21 mouse cellular contexts compared by ENCODE assay signal in genomic region chr12:119291618-119292017, GRCm38 (mm10). TPM values are rescaled to one million over a fixed set of nuclear protein-coding genes. Genes with fewer than 3 reads are reported as not detected.
DNase-seq lines count a peak whose midpoint lies in the region; TF ChIP-seq lines count a peak whose summit lies in the region.
"Had no signal": no experiment of that assay in that cellular context is flagged by ENCODE, and none has a peak within 500 bp of the region (broad histone marks: within the 10 kb centered on the region; RNA-seq: fewer than 3 reads in every experiment).

No protein-coding gene starts in this region.

- intact Hi-C loops in left cerebral cortex, postnatal 14 days (cut with DNase I): no loop called here
- intact Hi-C loops in left cerebral cortex, adult 2 months (cut with DNase I): no loop called here

- no peak overlapping the region for H3K4me3 ChIP-seq in left cerebral cortex, adult 2 months
- H3K4me3 ChIP-seq: embryonic facial prominence, embryonic 10.5 days; embryonic facial prominence, embryonic 12.5 days; forebrain, embryonic 13.5 days; forebrain, embryonic 15.5 days had no signal

- DNase-seq in frontal cortex, adult 2 months (ENCODE audit: extremely low spot score in 1 of 2, low spot score in 1 of 2): peak; percentile 18 to 43
- DNase-seq in frontal cortex, postnatal 25 days (ENCODE audit: low spot score in 2 of 2): no peak
- DNase-seq in left cerebral cortex, postnatal 14 days (ENCODE audit: low spot score in 2 of 2): peak; percentile 2 to 3
- DNase-seq in left cerebral cortex, adult 2 months (ENCODE audit: extremely low spot score in 1 of 2, low spot score in 2 of 2): no peak
- peak; percentile 6 for DNase-seq in right cerebral cortex, adult 2 months (ENCODE audit: low spot score in 2 of 2)
- no peak for DNase-seq in right cerebral cortex, postnatal 4 days
- peak; percentile 38 for DNase-seq in telencephalon, adult 2 months (ENCODE audit: low read depth, low spot score)
- DNase-seq in thymus, postnatal 36 days: no peak
- DNase-seq: adrenal gland, adult 2 months; adrenal gland, postnatal 10 days; adrenal gland, postnatal 25 days; cerebellum, adult 11-12 months; cerebellum, adult 2 months; cerebellum, adult 9-10 months; cerebellum, postnatal 10 days; cerebellum, postnatal 25 days had no signal

- TF ChIP-seq CTCF in left cerebral cortex, adult 2 months (IDR thresholded peaks at IDR 0.05): no peak

- no peak overlapping the region for H3K27ac ChIP-seq in left cerebral cortex, adult 2 months
- H3K27ac ChIP-seq: embryonic facial prominence, embryonic 10.5 days; embryonic facial prominence, embryonic 12.5 days; forebrain, embryonic 13.5 days; forebrain, embryonic 15.5 days had no signal

RNA-seq across cellular contexts. Expression of gene Macc1, which starts 22.5 kb away (rescaled TPM):
- 0.30 and 0.50 TPM in 2 replicates for polyA plus RNA-seq in frontal cortex, adult 2 months (2012; rRNA removed)
- total RNA-seq in left cerebral cortex, postnatal 14 days (2021): under 1 TPM in 1 of 2 experiments, not detected in 1; 0.15 TPM
- total RNA-seq in left cerebral cortex, adult 2 months (2021): under 1 TPM in 1 of 2 experiments, not detected in 1; 0.07 TPM
- total RNA-seq: adrenal gland, adult 2 months; adrenal gland, postnatal 10 days; adrenal gland, postnatal 25 days; MEL had no signal
- polyA plus RNA-seq: adrenal gland, adult 2 months; cerebellum, adult 2 months; forebrain, embryonic 13.5 days; forebrain, embryonic 15.5 days had no signal

RNA-seq across cellular contexts. Expression of gene Itgb8, which starts 53.0 kb away (rescaled TPM):
- 15.2 and 16.3 TPM in 2 replicates for polyA plus RNA-seq in frontal cortex, adult 2 months (2012; rRNA removed)
- 10 to 100 TPM; 37.7 to 38.1 TPM for total RNA-seq in left cerebral cortex, postnatal 14 days (2021)
- 10 to 100 TPM; 38.8 to 39.2 TPM for total RNA-seq in left cerebral cortex, adult 2 months (2021)
- total RNA-seq: MEL had no signal

Comparison
In these comparisons a context has a peak if more than half of its experiments do, and no peak if none do; other contexts are left out.
1. DNase-seq: peak in frontal cortex, adult 2 months (2 of 2), left cerebral cortex, postnatal 14 days (2 of 2), right cerebral cortex, adult 2 months (2 of 2) and telencephalon, adult 2 months (single experiment); none in frontal cortex, postnatal 25 days (0 of 2), left cerebral cortex, adult 2 months (0 of 2), right cerebral cortex, postnatal 4 days (single experiment) and thymus, postnatal 36 days (0 of 2).